Mouse (Mus musculus): ENCODE measurements around the gene Eif2s2.

Gene Eif2s2

GRCm38 (mm10) chr2:154893045-154893385 lies 280 bp upstream of the Eif2s2 start:
- no peak for DNase-seq (ENCODE audit: low spot score)

- no peak for DNase-seq (ENCODE audit: low spot score)
Observed at GRCm38 (mm10) chr2:154891585-154891984, 1.1 kb downstream of the Eif2s2 start.

- DNase-seq (ENCODE audit: low spot score), result no peak
Observed at GRCm38 (mm10) chr2:154876621-154877020, 16.1 kb downstream of the Eif2s2 start.

- DNase-seq (ENCODE audit: low spot score), result no peak
Observed at GRCm38 (mm10) chr2:154869954-154870641, 22.6 kb downstream of the Eif2s2 start.

- no peak for DNase-seq (ENCODE audit: low spot score)
Observed at GRCm38 (mm10) chr2:154868106-154868505, 24.6 kb downstream of the Eif2s2 start.

GRCm38 (mm10) chr2:154865696-154866095 lies 27.0 kb downstream of the Eif2s2 start:
- no peak for DNase-seq (ENCODE audit: low spot score)

- no peak for DNase-seq (ENCODE audit: low spot score)
Observed at GRCm38 (mm10) chr2:154863672-154864071, 29.1 kb downstream of the Eif2s2 start.

GRCm38 (mm10) chr2:154855383-154855782 lies 37.4 kb downstream of the Eif2s2 start:
- DNase-seq (ENCODE audit: low spot score), result no peak

GRCm38 (mm10) chr2:154848086-154848485 lies 44.6 kb downstream of the Eif2s2 start:
- DNase-seq (ENCODE audit: low spot score), result no peak

- no peak for DNase-seq (ENCODE audit: low spot score)
Observed at GRCm38 (mm10) chr2:154836537-154836936, 56.2 kb downstream of the Eif2s2 start.

GRCm38 (mm10) chr2:154834149-154834865 lies 58.4 kb downstream of the Eif2s2 start:
- DNase-seq (ENCODE audit: low spot score), result no peak

- no peak for DNase-seq (ENCODE audit: low spot score)
Observed at GRCm38 (mm10) chr2:154832471-154832870, 60.3 kb downstream of the Eif2s2 start.

- no peak for DNase-seq (ENCODE audit: low spot score)
Observed at GRCm38 (mm10) chr2:154827521-154827920, 65.2 kb downstream of the Eif2s2 start.

GRCm38 (mm10) chr2:154826054-154826538 lies 66.6 kb downstream of the Eif2s2 start:
- DNase-seq (ENCODE audit: low spot score), result no peak

All from testis, postnatal 14 days (tissue).